Mouse (Mus musculus): ENCODE measurements around the gene Ltv1. TPM values are rescaled to one million over a fixed set of nuclear protein-coding genes. Genes with fewer than 3 reads are reported as not detected.

The Ltv1 gene
- polyA plus RNA-seq, 1 experiment from 2014 or later: 65.3 TPM

DNA sequence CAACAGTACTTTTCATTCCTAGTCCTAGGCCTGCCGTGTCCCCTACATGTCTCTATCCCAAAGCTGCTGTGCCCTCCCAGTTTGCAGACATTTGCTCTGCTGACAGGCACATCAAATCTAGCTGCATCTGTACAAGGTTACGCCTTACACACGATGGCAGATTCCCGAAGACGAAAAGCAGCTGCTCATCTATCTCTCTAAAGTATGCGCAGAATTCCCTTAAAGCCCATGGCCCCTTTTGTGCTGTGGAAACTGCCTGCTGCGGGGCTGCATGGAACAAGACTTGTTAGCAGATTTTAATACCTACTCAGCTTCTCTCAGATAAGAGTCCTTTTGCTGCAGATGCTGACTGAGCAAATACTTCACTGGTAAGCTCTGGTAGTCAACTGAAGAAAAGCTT is 12.8 kb downstream of the Ltv1 start:
- H3K27ac ChIP-seq: no peak overlapping the region

DNA sequence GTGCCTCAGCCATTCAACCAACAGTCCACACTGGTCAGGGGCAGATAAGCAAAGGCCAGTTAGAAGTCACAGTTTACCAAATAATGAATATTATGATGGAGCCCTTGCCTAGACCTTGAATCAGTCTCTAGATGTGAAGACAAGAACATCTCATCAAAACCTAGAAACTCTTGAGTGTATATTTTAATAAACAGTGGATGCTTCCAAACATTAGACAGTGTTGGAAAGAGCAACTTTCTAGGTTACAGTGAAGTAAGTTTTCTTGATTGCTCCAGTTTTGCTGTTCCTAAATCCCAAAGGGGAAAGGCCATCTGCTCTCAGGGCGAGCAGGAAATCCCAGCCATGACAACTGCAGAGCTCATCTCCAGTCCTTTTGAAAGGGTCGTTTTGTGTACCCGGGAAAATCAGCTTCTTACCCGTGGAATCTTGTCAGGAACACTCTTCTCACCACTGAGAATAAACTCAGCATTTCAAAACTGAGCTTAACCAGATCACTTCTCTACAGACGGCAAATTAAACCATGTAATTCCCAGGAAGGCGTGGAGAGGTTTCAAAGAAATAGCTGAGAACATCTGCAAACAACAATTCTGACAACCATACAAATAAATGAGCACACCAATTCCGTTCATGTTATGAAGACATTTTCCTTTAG is 14.9 kb downstream of the Ltv1 start, which contains the start of gene Zc2hc1b:
Gene Zc2hc1b (minus strand): TSS at position 51 of the 652 bp plus-strand sequence.
- no peak within 1 kb of the TSS for H3K4me3 ChIP-seq
- WGBS: 85% methylated on average over 7 of the region's 7 CpGs
- H3K27me3 ChIP-seq (ENCODE audit: low read depth, poor library complexity, severe bottlenecking): no peaks in the 10 kb centered on the region
- H3K27ac ChIP-seq: no peak within 1 kb of the TSS
- DNase-seq (ENCODE audit: low spot score): no peak
- H3K36me3 ChIP-seq: peaks cover 70% of the 10 kb centered on the region
- peaks cover 3% of the 10 kb centered on the region for H3K4me1 ChIP-seq
- H3K9me3 ChIP-seq (replicated peaks): no peaks in the 10 kb centered on the region

More for the DNA sequence above, 12.8 kb downstream of the Ltv1 start:
- no peaks in the 10 kb centered on the region for H3K27me3 ChIP-seq (ENCODE audit: low read depth, poor library complexity, severe bottlenecking)
- no peaks in the 10 kb centered on the region for H3K4me1 ChIP-seq
- DNase-seq (ENCODE audit: low spot score): no peak
- no peaks in the 10 kb centered on the region for H3K9me3 ChIP-seq (replicated peaks)
- WGBS: 88% methylated on average over 7 of the region's 7 CpGs
- peaks cover 86% of the 10 kb centered on the region for H3K36me3 ChIP-seq
- H3K4me3 ChIP-seq: no peak overlapping the region

DNA sequence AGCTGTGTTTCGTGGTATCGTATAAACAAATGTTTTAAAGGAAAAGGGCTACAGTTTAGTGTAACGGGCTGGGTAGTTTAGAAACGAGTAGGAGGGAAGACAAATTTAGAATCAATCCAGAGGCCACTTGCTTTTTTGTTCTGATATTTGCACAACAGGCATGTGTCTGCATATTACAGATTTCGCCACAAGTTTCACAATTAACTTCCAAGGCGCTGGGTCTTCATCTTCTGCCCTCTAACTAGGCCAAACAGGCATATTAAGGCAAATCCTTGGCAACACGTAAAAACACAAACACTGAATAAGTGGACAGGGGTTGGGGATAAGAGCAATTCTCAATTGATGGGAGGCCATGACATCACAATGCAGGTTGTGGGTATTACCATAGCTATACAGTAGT is 17.1 kb downstream of the Ltv1 start:
- no peak overlapping the region for H3K27ac ChIP-seq
- no peaks in the 10 kb centered on the region for H3K27me3 ChIP-seq (ENCODE audit: low read depth, poor library complexity, severe bottlenecking)
- H3K9me3 ChIP-seq (replicated peaks): no peaks in the 10 kb centered on the region
- DNase-seq (ENCODE audit: low spot score): no peak
- H3K4me3 ChIP-seq: no peak overlapping the region
- peaks cover 49% of the 10 kb centered on the region for H3K36me3 ChIP-seq
- peaks cover 24% of the 10 kb centered on the region for H3K4me1 ChIP-seq
- 93% methylated on average over 7 of the region's 7 CpGs for WGBS

DNA sequence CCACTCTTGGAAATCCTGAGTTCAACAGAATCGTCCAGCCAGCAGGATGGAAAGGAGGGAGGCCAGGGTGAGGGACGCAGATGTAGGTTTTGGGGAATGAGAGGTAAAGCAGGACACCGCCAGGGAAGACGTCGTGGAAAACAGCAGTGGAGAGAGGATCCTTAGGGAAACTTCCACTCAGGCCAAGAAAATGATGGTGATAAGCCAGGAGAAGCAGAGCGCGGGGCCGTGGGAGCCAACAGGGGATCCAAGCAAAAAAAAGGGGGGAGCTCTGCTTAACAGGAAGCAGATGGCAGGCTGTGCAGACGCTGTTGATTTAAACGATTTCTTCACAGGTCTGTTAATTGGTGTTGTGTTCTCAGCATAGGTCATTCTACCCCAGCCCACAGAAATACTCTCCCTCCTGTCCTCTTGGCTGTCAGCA is 20.2 kb downstream of the Ltv1 start:
- 30% methylated on average over 10 of the region's 10 CpGs for WGBS
- H3K9me3 ChIP-seq (replicated peaks): no peaks in the 10 kb centered on the region
- peak; percentile 50 for DNase-seq (ENCODE audit: low spot score)
- H3K4me3 ChIP-seq: peak overlapping the region; percentile 28; the same call in 1 of the 2 replicates
- H3K27me3 ChIP-seq (ENCODE audit: low read depth, poor library complexity, severe bottlenecking): no peaks in the 10 kb centered on the region
- H3K36me3 ChIP-seq: peaks cover 19% of the 10 kb centered on the region
- H3K4me1 ChIP-seq: peaks cover 38% of the 10 kb centered on the region
- H3K27ac ChIP-seq: peak overlapping the region; percentile 76

DNA sequence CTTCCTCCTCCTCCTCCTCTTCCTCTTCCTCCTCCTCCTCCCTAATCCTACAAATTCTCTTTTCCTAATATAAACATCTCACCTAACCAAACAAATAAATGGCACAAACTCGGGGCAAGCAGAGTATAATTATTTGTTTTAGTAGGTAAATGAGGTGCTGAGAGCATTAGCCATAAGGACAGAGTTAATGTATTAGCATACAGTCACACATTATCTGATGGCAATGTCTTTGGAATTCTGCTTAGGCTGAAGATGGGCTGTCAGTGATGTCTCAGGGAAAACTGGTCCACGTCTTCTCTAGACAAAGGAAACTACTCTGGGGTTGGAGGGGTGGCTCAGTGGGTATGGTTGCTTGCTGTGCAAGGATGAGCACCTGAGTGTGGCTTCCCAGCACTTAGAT is 21.5 kb downstream of the Ltv1 start:
- no peak for DNase-seq (ENCODE audit: low spot score)
- H3K27ac ChIP-seq: peak overlapping the region; percentile 53; the same call in 1 of the 2 replicates
- 27% methylated on average over 2 of the region's 2 CpGs for WGBS

DNA sequence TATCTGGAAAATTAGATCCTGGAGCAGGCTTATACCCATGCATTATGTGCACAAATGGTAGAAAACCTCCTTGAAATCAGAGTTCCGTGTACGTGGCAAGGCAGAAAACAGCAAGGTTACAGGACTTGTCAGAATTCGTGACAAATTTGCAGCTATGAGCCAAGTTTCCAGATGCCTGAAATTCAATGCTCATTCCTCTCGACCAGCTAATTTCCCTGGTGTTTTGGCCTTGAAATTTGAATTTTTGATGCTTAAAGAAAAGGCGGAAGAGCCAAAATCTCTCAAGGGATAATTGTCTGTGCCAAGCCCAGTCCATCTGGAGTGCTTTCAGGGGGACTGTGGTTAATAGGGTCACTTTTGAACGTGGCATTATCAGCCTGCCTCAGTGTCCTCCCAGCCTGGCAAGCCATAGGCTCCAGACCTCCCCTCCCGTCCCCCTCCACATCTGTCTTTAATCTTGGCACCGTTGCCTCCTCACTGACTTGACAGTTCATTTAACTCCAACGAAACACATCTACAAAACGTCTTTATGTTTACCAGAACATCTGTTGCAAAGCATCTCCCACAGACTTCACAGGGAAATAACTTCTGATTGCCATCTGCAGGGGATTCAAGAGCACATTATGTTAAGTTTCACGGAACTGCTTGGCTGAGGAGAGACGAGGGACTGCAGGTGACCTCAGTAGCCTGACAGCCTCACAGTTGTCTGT is 22.1 kb downstream of the Ltv1 start:
- Histone ChIP-seq H3K36me3 (peaks cover under 1% of the 10 kb centered on the region; the same call in 1 of the 2 replicates), H3K4me3 (peak overlapping the region; percentile 6; the same call in 1 of the 2 replicates), H3K27me3 (ENCODE audit: low read depth, poor library complexity, severe bottlenecking) (no peaks in the 10 kb centered on the region), H3K9me3 (replicated peaks) (no peaks in the 10 kb centered on the region), H3K27ac (peak overlapping the region; percentile 53; the same call in 1 of the 2 replicates), H3K4me1 (peaks cover 38% of the 10 kb centered on the region)
- DNase-seq (ENCODE audit: low spot score): peak; percentile 63
- WGBS: 18% methylated on average over 12 of the region's 12 CpGs

More for the DNA sequence above, 21.5 kb downstream of the Ltv1 start:
- peaks cover 38% of the 10 kb centered on the region for H3K4me1 ChIP-seq
- no peaks in the 10 kb centered on the region for H3K9me3 ChIP-seq (replicated peaks)
- no peaks in the 10 kb centered on the region for H3K27me3 ChIP-seq (ENCODE audit: low read depth, poor library complexity, severe bottlenecking)
- peaks cover 6% of the 10 kb centered on the region for H3K36me3 ChIP-seq
- no peak overlapping the region for H3K4me3 ChIP-seq

DNA sequence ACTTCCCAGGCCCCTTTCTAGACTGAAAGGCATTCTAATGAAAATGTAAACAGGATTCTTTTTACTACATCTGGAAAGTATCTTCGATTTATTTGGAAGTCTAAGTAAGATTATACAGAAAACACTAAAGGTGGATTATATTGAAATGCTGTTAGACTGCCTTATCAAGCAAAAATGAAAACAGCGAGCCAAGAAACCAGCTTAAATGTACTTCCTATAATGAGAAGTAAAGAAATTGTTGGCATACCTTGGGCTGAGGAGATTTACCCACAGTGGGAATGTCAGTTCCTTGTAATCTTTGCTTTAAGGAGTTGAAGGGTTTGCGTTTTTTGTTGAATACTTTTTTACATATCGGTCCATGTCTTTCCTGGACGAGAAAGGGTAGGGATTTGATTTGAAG is 24.5 kb downstream of the Ltv1 start:
- WGBS: 91% methylated on average over 5 of the region's 5 CpGs
- no peak overlapping the region for H3K27ac ChIP-seq
- no peak overlapping the region for H3K4me3 ChIP-seq
- H3K9me3 ChIP-seq (replicated peaks): no peaks in the 10 kb centered on the region
- H3K36me3 ChIP-seq: no peaks in the 10 kb centered on the region
- H3K4me1 ChIP-seq: peaks cover 38% of the 10 kb centered on the region
- H3K27me3 ChIP-seq (ENCODE audit: low read depth, poor library complexity, severe bottlenecking): no peaks in the 10 kb centered on the region
- DNase-seq (ENCODE audit: low spot score): no peak

DNA sequence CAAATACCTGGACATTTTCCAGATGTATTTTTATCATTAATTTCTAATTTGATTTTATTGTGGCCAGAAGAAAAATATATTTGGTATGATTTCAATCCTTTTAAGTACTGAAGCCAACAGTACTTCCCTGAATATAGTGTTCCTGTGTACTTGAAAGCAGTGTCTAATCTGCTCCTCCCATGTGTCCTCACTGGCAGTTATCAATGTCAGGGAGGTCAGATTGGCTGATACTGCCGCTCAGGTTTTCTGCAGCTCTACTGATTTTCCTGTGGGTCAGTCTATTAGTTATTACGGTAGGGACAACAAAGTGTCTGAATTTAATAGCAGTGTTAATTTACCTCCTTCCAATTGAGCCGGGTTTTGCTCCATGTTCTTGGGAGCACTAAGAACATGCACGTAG is 30.9 kb downstream of the Ltv1 start:
- Histone ChIP-seq H3K4me1 (no peaks in the 10 kb centered on the region), H3K27ac (no peak overlapping the region), H3K27me3 (ENCODE audit: low read depth, poor library complexity, severe bottlenecking) (no peaks in the 10 kb centered on the region), H3K4me3 (no peak overlapping the region), H3K9me3 (replicated peaks) (no peaks in the 10 kb centered on the region), H3K36me3 (no peaks in the 10 kb centered on the region)
- 84% methylated on average over 4 of the region's 4 CpGs for WGBS
- DNase-seq (ENCODE audit: low spot score): no peak

DNA sequence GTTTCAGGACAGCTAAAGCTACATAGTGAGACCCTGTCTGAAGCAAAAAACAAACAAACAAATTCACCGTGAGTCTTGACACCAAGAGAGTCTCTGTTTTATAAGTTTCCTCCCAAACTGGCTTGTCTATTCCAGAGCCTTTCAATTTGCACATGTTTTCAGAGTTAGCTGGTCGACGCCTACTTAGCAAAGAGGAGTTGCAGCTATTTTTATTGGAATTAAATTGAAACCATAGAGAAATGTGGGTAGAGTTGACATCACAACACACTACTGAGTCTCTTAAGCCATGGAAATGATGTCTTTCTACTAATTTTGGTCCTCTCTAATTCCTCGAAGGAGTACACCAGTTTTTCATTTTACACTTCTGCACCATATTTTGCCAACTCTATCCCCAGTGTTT is 32.1 kb downstream of the Ltv1 start:
- H3K36me3 ChIP-seq: no peaks in the 10 kb centered on the region
- DNase-seq (ENCODE audit: low spot score): no peak
- no peaks in the 10 kb centered on the region for H3K4me1 ChIP-seq
- no peaks in the 10 kb centered on the region for H3K9me3 ChIP-seq (replicated peaks)
- H3K27me3 ChIP-seq (ENCODE audit: low read depth, poor library complexity, severe bottlenecking): no peaks in the 10 kb centered on the region
- H3K27ac ChIP-seq: no peak overlapping the region
- WGBS: 92% methylated on average over 4 of the region's 4 CpGs
- no peak overlapping the region for H3K4me3 ChIP-seq

DNA sequence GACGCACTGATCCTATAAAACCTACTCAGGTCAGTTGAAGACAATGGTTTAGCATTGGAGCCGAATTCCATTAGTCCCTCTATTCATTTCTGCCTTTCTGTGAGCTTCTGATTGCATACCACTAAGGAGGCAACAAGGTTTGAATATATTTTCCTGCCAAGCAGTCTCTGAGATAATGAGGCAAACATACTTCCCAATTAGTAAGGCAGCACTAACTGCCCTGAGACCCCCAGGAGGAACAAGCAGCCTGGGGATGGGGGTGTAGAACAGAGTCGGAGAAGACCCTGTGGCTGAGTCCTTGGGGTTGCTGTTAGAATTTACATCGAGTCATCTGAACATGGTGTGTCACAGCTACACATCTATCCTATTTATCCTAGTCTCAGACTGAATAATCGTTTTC is 37.6 kb downstream of the Ltv1 start:
- H3K36me3 ChIP-seq: no peaks in the 10 kb centered on the region
- no peaks in the 10 kb centered on the region for H3K27me3 ChIP-seq (ENCODE audit: low read depth, poor library complexity, severe bottlenecking)
- no peak overlapping the region for H3K4me3 ChIP-seq
- H3K27ac ChIP-seq: no peak overlapping the region
- no peak for DNase-seq (ENCODE audit: low spot score)
- 90% methylated on average over 5 of the region's 5 CpGs for WGBS
- H3K4me1 ChIP-seq: no peaks in the 10 kb centered on the region
- H3K9me3 ChIP-seq (replicated peaks): no peaks in the 10 kb centered on the region

DNA sequence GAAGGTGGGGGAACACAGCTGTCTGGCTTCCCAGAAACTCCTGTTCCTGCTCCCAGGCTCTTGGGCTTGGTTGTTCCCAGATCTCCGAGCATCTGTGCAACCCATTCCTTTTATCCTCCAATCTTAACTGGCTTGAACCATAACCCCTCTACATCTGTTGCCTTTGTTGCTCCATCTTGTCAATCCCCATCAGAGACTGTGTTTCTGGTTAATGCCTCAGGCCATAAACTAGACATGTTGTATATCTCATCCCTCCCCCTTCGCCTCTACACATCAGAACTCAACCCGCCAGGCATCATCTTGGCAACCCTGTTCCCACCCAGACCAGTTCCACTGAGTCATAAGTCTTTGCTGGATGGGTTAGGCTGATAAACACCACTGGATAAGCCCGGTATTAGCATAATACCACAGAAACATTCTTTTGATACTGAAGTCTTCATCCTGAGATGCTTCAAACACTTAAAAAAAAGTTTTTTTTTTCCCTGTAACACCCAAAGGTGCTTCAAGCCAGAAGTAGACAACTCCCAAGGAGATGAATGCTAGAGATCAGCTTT is 40.1 kb downstream of the Ltv1 start:
- H3K36me3 ChIP-seq: no peaks in the 10 kb centered on the region
- H3K4me1 ChIP-seq: no peaks in the 10 kb centered on the region
- no peaks in the 10 kb centered on the region for H3K9me3 ChIP-seq (replicated peaks)
- H3K4me3 ChIP-seq: no peak overlapping the region
- WGBS: 80% methylated on average over 4 of the region's 4 CpGs
- DNase-seq (ENCODE audit: low spot score): no peak
- H3K27ac ChIP-seq: no peak overlapping the region
- no peaks in the 10 kb centered on the region for H3K27me3 ChIP-seq (ENCODE audit: low read depth, poor library complexity, severe bottlenecking)

DNA sequence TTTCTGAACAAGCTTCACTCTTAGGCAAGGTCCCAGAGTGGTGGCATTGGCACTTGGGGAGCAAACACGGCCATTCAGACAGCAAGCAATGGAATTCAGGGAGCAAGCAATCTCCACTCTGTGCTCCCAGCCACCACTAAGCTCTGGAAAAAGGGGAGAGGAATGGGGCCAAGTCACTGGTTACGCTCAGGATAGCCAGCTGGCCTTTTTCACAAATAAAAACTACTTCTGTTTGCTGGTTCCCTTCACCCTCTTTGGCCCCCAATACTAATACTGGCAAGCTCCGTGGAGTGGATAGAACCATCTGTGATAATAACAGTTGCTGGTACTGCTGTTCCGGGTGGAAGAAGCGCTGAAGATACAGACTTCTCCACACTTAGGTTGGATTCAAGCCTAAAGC is 41.6 kb downstream of the Ltv1 start:
- Histone ChIP-seq H3K9me3 (replicated peaks) (no peaks in the 10 kb centered on the region), H3K36me3 (no peaks in the 10 kb centered on the region), H3K4me1 (no peaks in the 10 kb centered on the region), H3K27ac (no peak overlapping the region), H3K27me3 (ENCODE audit: low read depth, poor library complexity, severe bottlenecking) (no peaks in the 10 kb centered on the region), H3K4me3 (no peak overlapping the region)
- WGBS: 88% methylated on average over 5 of the region's 5 CpGs
- DNase-seq (ENCODE audit: low spot score): no peak

DNA sequence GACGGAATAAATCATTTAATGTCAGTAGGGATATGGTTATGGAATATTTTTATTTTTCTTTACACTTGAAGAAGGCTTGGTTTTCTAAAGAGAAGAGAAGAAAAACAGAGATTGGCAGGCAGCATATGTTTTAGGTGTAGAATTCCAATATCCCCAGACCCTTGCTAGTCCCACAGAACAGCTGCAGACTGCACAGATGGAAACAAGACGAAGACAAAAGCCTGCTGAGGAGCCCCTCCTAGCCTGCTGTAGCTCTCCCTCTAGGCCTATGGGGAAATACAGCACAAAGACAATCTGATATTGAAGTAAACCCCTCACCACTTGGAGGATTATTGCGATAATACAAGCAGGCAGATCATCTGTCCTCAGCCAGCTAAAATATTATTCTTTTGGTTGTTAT is 42.5 kb downstream of the Ltv1 start:
- no peaks in the 10 kb centered on the region for H3K27me3 ChIP-seq (ENCODE audit: low read depth, poor library complexity, severe bottlenecking)
- WGBS: 83% methylated on average over 3 of the region's 3 CpGs
- H3K9me3 ChIP-seq (replicated peaks): no peaks in the 10 kb centered on the region
- no peaks in the 10 kb centered on the region for H3K36me3 ChIP-seq
- no peaks in the 10 kb centered on the region for H3K4me1 ChIP-seq
- H3K27ac ChIP-seq: no peak overlapping the region
- no peak overlapping the region for H3K4me3 ChIP-seq
- no peak for DNase-seq (ENCODE audit: low spot score)
